Mouse (Mus musculus): ENCODE data around the gene Kif3c. TPM values are rescaled to one million over a fixed set of nuclear protein-coding genes. Genes with fewer than 3 reads are reported as not detected.

Gene Kif3c
- polyA plus RNA-seq, 1 experiment from 2014 or later = 5.9 TPM

Other genes starting within 250 kb of the Kif3c start
- 68.9 and 70.6 TPM in 2 replicates for gene Rab10, start 55.2 kb upstream of the Kif3c start, polyA plus RNA-seq (2014; fragmentation: Nextera tagmentation; extraction: Ambion mirVana)
- 19.4 and 21.3 TPM in 2 replicates for gene Asxl2, start 61.7 kb downstream of the Kif3c start, polyA plus RNA-seq (2014; fragmentation: Nextera tagmentation; extraction: Ambion mirVana)
- gene Dtnb, start 207.2 kb downstream of the Kif3c start, polyA plus RNA-seq (2014; fragmentation: Nextera tagmentation; extraction: Ambion mirVana) = 22.6 and 26.7 TPM in 2 replicates